Mouse (Mus musculus) left cerebral cortex, postnatal 10 days (tissue): ENCODE results near the gene Cmip. TPM values are rescaled to one million over a fixed set of nuclear protein-coding genes. Genes with fewer than 3 reads are reported as not detected.
A peak's percentile ranks its signal among the peaks of the same experiment; 100 is the strongest.

Experiments used
- DNase-seq, 2 experiments: peaks; one replicate each; pipeline ENCODE4 v3.0.0; 2021 to 2022; ENCODE audit warnings: low spot score in 2 of 2, mixed read lengths in 1 of 2; ENCODE audit errors: extremely low spot score in 1 of 2
- intact Hi-C: fragments of 180-260 bp; cut with DNase I; formaldehyde crosslinking; loops from one replicate; pipeline ENCODE4 v1.15.1; 2025
- total RNA-seq, 2 experiments: library from RNA; stranded (reverse); gene quantifications; 2 replicates each; pipeline ENCODE4 v1.2.3; 2021

The Cmip gene
- total RNA-seq, 2 experiments from 2014 or later, result 369 to 379 TPM

DNA sequence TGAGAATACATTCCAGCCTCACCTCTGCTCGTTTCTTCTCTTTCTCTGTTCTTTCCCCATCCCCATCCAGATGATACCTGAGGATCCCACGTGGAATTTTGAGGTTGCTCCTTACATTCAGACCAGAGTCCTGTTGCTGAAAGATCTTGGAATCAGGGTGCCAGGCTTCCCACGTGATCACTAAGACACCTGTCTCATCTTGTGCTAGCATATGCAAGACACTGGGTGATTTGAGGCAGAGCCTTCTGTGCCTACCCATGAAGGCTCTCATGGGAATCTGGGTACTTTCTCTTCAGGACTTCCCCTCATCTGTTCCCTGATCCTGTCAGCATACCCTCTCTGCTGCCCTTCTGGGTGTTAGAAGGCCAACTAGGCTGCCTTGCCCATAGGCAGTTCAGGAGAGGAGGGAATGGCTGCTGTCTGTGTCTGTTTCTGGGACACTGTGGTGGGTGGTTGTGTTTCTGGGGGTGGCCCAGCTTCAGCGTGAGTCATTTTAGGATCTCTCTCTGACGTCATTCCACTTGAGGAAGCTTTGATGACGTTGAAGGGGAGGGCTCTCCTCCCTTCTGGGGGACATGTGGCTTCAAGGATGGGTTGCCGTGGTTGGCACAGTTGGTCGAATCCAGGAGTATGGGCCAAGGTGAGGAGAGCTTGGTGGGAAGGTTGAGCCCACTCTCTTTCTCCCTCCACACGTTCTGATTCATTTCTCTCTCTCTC is 28.1 kb downstream of the Cmip start:
- no peak for DNase-seq
- intact Hi-C loops, result no loop called here

DNA sequence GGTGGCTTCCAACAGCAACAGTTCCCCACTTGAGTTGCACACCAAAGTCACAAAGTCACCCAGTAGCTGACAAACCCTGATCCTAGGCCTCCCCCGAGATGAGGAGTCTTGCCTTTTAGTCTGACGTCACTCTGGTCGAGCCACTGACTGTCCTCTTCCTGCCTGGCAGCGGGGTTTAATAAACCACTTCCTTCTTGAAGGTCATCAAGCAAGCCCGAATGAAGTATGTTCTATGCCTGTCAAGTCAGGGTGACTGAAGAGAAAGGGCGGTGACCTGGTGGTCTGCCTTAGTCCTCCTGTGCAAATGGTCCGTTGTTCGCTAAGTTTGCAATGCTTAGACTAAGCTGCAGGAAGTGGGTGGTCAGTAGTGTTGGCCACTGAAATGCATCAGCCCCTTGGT is 31.1 kb downstream of the Cmip start:
- no peak for DNase-seq
- intact Hi-C loops, result no loop called here

- no peak for DNase-seq
- intact Hi-C loops, result no loop called here
These were observed 32.2 kb downstream of the Cmip start for GRCm38 (mm10) chr8:117289016-117289415.

- intact Hi-C loops, result no loop called here
- DNase-seq, result peak in 1 of 2 experiments; percentile 56
These were observed 33.6 kb downstream of the Cmip start for GRCm38 (mm10) chr8:117290506-117290905.

DNA sequence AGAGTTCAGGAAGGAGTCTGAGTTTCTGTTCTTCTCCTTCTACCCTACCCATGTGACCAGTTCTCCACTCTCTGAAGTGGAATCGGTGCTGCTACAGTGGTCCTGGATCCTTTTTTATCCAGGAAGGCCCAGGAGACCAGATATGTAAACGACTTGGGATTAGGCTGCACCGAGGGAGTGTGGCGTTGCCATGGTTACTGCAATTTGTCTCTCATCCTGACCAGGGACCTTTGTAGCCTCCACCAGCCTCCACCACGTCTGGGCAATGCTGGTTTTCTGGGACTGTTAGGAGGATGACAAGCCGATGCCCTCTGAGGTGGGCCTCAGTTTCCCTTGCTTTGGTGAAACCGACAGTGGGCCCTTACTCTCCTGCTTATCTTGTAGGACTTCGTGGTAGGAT is 35.4 kb downstream of the Cmip start:
- DNase-seq, result no peak
- intact Hi-C loops, result no loop called here

DNA sequence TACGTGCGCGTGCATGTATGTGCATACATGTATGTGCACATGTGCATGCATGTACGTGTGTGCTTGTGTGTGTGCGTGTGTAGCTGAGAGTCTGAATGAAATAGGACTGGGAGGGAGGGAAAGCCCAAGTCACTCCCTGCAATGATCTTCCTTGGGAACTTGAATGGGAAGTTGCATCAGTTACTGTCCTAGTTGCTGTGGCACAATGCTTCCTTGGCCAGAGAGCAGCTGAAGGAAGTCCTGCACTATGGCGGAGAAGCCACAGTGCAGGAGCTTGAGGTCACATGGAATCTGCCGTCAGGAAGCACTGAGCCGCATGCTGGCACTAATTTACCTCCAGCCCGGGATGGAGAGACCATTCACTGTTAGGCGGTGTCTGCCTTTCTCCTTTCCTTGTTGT is 37.9 kb downstream of the Cmip start:
- DNase-seq, result no peak
- intact Hi-C loops, result no loop called here

DNA sequence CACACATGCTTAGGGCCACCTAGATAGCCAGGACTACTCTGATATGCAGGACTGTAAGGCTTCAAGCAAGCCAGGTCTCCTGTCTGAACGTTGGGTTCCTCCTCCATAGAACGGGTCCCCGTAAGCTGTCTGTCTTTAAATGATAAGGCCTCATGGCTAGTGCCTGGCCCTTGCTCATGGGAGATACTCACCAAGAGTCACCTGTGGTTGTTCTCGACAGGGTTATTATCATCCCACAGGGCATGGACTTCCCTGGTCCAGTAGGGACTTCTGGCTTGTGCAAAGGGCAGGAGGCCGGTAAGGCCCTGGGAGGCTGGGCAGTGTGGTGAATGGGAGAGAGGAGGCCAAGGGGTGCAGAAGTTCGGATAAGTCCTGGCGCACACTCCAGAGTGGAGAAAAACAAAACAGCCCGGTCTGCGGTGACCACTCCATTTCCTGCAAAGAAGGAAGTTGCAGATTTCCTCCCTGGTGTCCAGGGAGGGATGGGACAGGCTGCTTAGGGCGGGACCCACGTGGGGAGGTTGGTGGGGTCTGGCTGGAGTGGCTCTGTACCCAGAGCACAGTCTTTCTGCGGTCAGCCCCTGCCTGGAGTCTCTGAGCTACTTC is 41.2 kb downstream of the Cmip start:
- intact Hi-C loops, result no loop called here

DNA sequence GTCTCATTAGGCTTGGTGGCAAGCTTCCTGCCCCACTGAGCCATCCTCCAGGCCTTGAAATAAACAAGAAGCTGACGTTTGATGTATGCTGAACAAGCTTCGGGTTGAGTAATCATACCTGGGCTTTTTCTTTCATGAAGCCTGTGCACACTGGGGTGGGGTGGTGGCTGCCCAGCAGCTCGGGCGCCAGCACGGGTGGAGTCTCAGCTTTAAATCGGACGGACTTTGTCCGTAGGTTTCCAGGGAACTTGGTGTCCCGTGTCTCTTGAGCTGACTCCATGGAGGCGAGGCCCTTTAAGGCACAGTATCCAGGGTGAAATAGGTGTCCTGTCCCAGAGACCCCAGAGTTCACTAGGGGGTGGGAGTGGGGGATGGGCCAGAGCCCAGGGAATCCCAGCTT is 42.3 kb downstream of the Cmip start:
- intact Hi-C loops, result no loop called here
- DNase-seq, result no peak

More for the DNA sequence above, 41.2 kb downstream of the Cmip start:
- no peak for DNase-seq

DNA sequence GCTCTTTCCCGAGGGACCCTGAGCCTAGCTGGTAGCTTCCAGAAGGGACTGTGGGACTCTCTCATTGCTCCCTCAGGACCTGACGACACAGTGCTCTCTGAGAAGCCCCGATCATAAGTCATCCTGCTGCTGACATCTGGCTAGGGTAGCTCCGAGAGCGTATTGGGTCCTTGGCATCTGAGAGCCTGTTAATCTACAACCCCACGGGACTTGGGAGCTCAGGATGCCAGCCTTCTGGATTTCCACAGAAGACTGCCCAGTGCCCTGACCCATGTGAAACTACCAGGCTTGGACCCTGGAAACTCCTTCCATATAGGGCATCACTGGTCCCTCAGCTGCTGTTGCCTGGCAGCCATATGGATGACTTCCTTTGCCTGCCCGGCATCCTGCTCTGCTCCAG is 43.3 kb downstream of the Cmip start:
- intact Hi-C loops, result no loop called here
- DNase-seq, result no peak

DNA sequence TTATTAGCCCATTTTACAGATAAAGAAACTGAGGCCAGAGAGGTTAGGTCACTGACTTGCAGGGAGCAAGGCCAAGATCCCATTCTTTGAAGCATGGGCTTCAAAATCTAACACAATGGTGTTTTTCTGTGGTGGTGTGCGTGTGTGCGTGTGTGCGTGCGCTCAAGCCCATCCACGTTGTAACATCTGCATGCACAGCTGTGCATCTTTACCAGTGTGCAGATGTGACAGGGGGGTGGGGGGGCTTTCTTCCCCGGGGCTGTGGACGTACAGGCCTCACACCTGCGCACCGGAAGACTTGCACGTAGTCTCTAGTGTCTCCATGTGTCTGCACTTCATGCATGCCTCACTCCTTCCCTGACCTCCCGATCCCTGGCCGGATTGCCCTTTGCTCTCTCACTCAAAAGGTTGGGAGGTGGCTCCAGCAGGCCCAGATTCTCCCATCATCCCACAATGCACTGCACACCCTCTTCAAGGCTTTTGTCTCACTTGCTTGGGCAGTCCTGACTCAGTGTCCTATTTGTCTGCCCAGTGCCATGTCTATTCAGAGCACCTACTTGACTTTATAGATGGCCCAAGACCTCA is 44.7 kb downstream of the Cmip start:
- DNase-seq, result no peak
- intact Hi-C loops, result no loop called here

- no peak for DNase-seq
- intact Hi-C loops, result no loop called here
These were observed 45.2 kb downstream of the Cmip start for GRCm38 (mm10) chr8:117302072-117302471.

GRCm38 (mm10) chr8:117303666-117304065 is 46.8 kb downstream of the Cmip start:
- DNase-seq, result no peak
- intact Hi-C loops, result no loop called here

DNA sequence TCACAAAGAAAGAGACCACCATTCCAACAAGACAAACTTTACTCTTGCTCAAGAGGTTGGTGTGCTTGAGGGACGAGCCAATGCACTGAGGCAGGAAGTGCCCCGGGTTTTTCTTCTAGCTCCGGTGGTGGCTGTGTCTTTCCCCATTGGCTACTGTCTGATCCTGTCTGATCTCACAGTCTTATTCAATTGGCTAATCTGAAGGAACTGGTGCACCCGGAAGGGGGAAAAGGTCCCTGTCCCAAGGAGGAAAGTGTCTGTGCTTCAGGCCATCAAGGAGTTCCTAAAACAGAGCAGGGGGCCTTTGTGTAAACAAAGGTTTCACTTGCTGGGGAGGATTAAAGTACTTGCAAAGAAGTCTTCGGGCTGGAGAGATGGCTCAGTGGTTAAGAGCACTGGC is 48.5 kb downstream of the Cmip start:
- intact Hi-C loops, result no loop called here
- DNase-seq, result no peak

DNA sequence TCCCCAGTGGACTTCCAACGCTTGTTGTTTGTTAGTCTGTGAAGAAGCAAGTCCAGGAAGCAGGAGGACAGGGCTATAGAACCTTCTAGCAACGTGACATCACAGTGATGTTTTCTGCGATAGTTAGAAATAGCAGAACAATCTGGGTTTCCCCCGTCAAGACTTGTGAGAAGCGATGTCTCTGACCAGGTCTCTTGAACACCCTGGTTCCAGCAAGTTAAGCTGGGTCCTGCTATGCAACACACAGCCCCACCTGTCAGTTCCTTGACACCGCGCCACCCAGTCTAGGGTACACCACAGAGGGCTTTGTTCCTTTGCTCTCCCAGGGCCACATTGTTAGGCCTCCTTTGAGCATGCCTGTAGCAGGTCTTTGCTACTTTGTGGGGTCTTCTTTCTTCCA is 49.9 kb downstream of the Cmip start:
- no peak for DNase-seq
- intact Hi-C loops, result no loop called here

DNA sequence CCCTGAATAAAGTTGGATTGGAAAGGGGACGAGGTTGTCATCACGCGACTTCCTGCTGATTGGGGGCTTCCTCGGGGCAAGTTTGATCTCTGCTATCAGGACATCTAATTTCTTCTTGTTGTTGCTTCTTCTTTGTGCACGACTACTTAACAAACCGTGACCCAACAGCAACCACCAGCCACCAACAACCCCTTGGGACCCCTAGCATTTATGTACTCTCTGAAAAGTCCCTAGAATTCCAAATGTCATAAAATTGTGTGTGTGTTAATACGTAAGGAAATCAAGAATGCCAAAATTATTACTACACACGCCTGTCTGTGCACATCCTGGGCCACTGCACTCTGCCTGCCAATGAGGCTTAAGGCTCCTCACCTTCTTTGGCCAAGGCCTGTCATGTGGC is 50.4 kb downstream of the Cmip start:
- DNase-seq, result no peak
- intact Hi-C loops, result no loop called here

- intact Hi-C loops, result no loop called here
- DNase-seq, result no peak
These were observed 51.6 kb downstream of the Cmip start for GRCm38 (mm10) chr8:117308303-117309095.

DNA sequence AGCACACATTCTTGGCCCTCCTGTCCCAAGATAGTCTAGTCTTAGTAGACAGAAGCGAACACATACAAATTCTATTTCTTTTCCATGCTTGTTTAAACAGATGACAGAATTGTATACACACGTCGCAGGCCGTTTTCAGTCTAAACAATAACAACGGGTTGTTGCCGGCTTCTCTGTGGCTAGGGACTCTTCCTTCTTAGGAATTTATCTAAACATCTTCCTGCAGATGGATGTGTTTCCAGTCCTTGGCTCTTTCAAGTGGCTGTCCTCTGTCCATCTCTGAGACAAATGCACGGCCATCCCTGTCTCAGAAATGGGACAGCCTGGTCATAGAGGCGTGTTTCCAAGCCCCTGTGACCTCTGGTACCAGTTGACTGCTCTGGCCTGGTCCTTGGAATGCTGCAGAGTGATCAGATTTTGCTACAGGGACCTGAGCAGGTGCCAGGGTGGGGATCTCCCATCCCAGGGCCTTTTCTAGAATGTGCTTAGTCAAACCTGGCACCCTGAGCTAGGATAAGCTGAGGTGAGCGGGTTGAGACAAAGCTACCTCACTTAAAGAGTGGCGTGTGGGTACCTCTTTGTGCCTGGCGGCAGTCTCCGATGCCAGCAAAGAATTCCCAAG is 52.9 kb downstream of the Cmip start:
- intact Hi-C loops, result no loop called here
- DNase-seq, result no peak

DNA sequence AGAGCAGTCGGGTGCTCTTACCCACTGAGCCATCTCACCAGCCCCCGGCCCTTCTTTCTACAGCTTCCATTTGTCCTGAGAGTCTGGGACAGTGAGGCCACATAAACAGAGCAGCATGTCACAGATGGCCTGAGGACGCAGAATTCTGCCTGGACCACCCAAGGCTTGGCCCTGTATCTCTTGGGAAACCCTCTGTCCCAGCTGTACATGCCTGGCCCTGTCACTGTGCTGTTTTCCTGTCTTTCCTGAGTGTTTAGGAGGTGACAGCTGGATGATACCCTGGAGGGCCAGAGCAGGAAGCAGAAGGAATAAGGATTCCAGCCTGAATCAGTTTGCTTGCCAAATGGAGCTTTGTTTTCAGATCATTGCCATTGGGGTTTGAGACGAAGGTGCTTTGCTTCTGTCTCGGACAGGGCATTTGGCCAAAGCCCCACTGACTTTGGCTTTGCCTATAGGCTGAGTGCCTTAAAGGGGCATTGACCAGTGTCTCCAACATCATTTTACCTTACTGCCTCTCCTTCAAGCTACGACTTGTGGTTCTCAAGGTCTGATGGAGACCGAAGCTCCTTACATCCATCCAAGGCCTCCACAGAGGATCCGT is 54.2 kb downstream of the Cmip start:
- intact Hi-C loops, result no loop called here
- no peak for DNase-seq
